Mouse (Mus musculus): ENCODE results near the gene Morf4l1.

DNA sequence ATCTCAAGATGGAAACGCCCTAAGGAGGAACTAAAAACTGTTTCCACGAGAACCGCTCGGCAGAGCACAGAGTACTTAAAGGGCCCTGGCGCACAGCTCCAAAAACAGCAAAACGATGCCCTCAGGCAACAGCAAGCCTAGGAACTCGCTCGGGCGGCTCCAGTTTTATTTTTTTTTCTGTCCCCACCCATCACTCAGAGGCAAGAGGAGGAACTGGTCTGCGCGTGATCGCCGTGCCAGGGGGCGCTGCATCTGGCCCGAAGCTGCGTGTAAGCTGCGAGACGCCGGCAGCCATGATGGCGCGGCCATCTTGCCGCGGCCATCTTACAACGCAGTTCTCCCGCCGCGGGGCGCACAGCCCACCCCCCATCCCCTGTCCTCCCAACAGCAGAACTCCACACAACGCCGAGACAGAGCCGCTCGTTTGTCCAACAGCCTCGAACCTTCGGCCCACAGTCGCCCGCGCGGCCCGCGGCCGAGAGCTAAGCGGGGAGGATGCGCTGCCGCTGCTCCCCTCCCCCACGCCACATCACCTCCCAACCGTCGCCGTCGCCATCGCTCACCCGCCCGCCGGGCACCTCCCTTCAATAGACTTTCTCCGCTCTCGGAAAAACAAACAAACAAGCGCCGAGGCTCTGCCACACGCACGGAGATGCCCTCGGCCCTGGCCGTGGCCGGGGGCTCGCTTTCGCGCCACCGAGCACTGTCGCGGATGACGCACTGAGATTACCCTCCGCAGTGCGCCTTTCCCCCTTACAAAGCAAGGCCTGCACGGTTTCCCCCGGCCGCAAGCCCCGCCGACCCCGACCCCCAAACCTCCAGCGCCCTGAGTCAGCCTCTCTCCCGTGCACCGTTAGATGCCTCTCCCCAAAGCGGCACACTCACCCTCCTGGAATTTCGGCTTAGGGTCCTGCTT, 665 bp downstream of the Morf4l1 start:
- no peak for TF ChIP-seq CTCF (conservative IDR thresholded peaks at IDR 0.05; ENCODE audit: low read length)
- TF ChIP-seq POU5F1 (IDR thresholded peaks at IDR 0.05; ENCODE audit: borderline replicate concordance, low read length), result no peak
